Comparison of ENCODE assay signal across 8 mouse cellular contexts in the genomic region with DNA sequence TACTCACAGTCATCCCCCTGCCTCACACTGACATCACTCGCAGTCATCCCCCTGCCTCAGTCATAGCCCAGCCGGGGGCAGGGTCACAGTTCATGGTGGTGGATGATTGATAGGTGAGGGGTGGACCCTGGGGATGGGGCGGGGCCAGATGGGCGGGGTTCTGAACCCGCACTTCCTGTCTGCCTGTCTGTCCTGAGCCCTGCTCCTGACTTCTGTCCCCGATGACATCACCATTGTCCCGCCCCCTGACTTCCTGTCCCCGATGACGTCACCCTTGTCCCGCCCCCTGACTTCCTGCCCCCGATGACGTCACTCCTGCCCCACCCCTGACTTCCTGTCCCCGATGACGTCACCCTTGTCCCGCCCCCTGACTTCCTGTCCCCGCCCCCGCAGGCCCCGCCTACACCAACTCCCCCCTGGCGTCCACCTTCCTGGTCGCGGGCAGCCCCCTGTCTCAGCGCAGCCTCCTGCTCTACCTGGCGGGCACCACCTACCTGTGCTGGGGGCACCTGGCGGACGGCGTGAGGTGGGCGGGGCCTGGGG. TPM values are rescaled to one million over a fixed set of nuclear protein-coding genes. Genes with fewer than 3 reads are reported as not detected.
DNase-seq lines count a peak whose midpoint lies in the region; ATAC-seq and TF ChIP-seq lines count a peak whose summit lies in the region.
"Had no signal": no experiment of that assay in that cellular context is flagged by ENCODE, and none has a peak within 500 bp of the region (broad histone marks: within the 10 kb centered on the region; RNA-seq: fewer than 3 reads in every experiment).

No protein-coding gene starts in this region.

- H3K27me3 ChIP-seq in lung, embryonic 16.5 days (ENCODE audit: control insufficient read depth, insufficient read depth, low read depth, low read length) = no peaks in the 10 kb centered on the region
- no peaks in the 10 kb centered on the region for H3K27me3 ChIP-seq in embryonic facial prominence, embryonic 13.5 days
- H3K27me3 ChIP-seq in hindbrain, embryonic 16.5 days (replicated peaks; ENCODE audit: control insufficient read depth, insufficient read depth, low read length) = no peaks in the 10 kb centered on the region
- no peaks in the 10 kb centered on the region for H3K27me3 ChIP-seq in splenic B cell, adult 2 months (ENCODE audit: control insufficient read depth, insufficient read depth, low read length, poor library complexity, severe bottlenecking)

- no peak overlapping the region for H3K27ac ChIP-seq in lung, embryonic 16.5 days (ENCODE audit: low read length)
- H3K27ac ChIP-seq in embryonic facial prominence, embryonic 13.5 days = no peak overlapping the region
- H3K27ac ChIP-seq in hindbrain, embryonic 16.5 days (ENCODE audit: low read depth, low read length) = no peak overlapping the region

- H3K4me1 ChIP-seq in lung, embryonic 16.5 days (replicated peaks; ENCODE audit: control insufficient read depth, insufficient read depth, low read length) = no peaks in the 10 kb centered on the region
- no peaks in the 10 kb centered on the region for H3K4me1 ChIP-seq in lung, adult 2 months (ENCODE audit: control insufficient read depth, insufficient read depth, low read length)
- H3K4me1 ChIP-seq in embryonic facial prominence, embryonic 13.5 days = no peaks in the 10 kb centered on the region
- no peaks in the 10 kb centered on the region for H3K4me1 ChIP-seq in hindbrain, embryonic 16.5 days (ENCODE audit: control insufficient read depth, insufficient read depth, low read depth, low read length)

- H3K9me3 ChIP-seq in lung, embryonic 16.5 days (ENCODE audit: control insufficient read depth, low read length) = peaks cover 51% of the 10 kb centered on the region
- peaks cover 50% of the 10 kb centered on the region for H3K9me3 ChIP-seq in embryonic facial prominence, embryonic 13.5 days
- peaks cover 48% of the 10 kb centered on the region for H3K9me3 ChIP-seq in hindbrain, embryonic 16.5 days (ENCODE audit: control insufficient read depth, low read length)

- H3K36me3 ChIP-seq in lung, embryonic 16.5 days (ENCODE audit: control insufficient read depth, insufficient read depth, low read length) = peaks cover 19% of the 10 kb centered on the region
- peaks cover 46% of the 10 kb centered on the region for H3K36me3 ChIP-seq in embryonic facial prominence, embryonic 13.5 days
- H3K36me3 ChIP-seq in hindbrain, embryonic 16.5 days (ENCODE audit: control insufficient read depth, insufficient read depth, low read length) = peaks cover 15% of the 10 kb centered on the region
- H3K36me3 ChIP-seq in splenic B cell, adult 2 months (ENCODE audit: control insufficient read depth, insufficient read depth, low read length, poor library complexity, severe bottlenecking) = peaks cover 4% of the 10 kb centered on the region; the same call in 1 of the 2 replicates

- H3K4me2 ChIP-seq in lung, embryonic 16.5 days (ENCODE audit: low read depth, low read length) = no peak overlapping the region
- H3K4me2 ChIP-seq in embryonic facial prominence, embryonic 13.5 days = no peak overlapping the region
- H3K4me2 ChIP-seq in hindbrain, embryonic 16.5 days (ENCODE audit: low read length) = no peak overlapping the region

- TF ChIP-seq POLR2A in lung, adult 2 months (IDR thresholded peaks at IDR 0.05; ENCODE audit: borderline replicate concordance, extremely low read depth, low read depth, low read length) = no peak

- DNase-seq in lung, adult 2 months = no peak
- DNase-seq in adrenal gland, postnatal 36 days = peak; percentile 4 to 8
- DNase-seq in lung, postnatal 4 days = peak; percentile 14 to 32
- DNase-seq in splenic B cell, adult 2 months (ENCODE audit: low read depth, low spot score) = peak; percentile 59

- H3K9ac ChIP-seq in lung, embryonic 16.5 days (ENCODE audit: low read length) = no peak overlapping the region
- no peak overlapping the region for H3K9ac ChIP-seq in embryonic facial prominence, embryonic 13.5 days
- H3K9ac ChIP-seq in hindbrain, embryonic 16.5 days (ENCODE audit: low read depth, low read length) = no peak overlapping the region

- H3K4me3 ChIP-seq in lung, embryonic 16.5 days (ENCODE audit: low read length) = no peak overlapping the region
- H3K4me3 ChIP-seq in lung, adult 2 months (replicated peaks; ENCODE audit: extremely low read depth, low read depth, low read length) = no peak overlapping the region
- H3K4me3 ChIP-seq in embryonic facial prominence, embryonic 13.5 days = peak overlapping the region; percentile 10; the same call in 1 of the 2 replicates
- peak overlapping the region; percentile 3; the same call in 1 of the 2 replicates for H3K4me3 ChIP-seq in hindbrain, embryonic 16.5 days (ENCODE audit: low read length)

- 84% methylated on average over 26 of the region's 27 CpGs for WGBS in lung, embryonic 16.5 days
- 68% methylated on average over 26 of the region's 27 CpGs for WGBS in lung, adult 2 months
- 75% methylated on average over 27 of the region's 27 CpGs for whole genome bisulfite sequencing in embryonic facial prominence, embryonic 13.5 days
- WGBS in hindbrain, embryonic 16.5 days = 85% methylated on average over 27 of the region's 27 CpGs

- peak; percentile 54; the same call in 1 of the 2 replicates for ATAC-seq in lung, embryonic 16.5 days (ENCODE audit: low read depth)
- ATAC-seq in embryonic facial prominence, embryonic 13.5 days (ENCODE audit: insufficient number of reproducible peaks, insufficient read depth, low FRiP score, low TSS enrichment, low read depth) = peak; percentile 75
- ATAC-seq in hindbrain, embryonic 16.5 days = peak; percentile 62

- TF ChIP-seq CTCF in lung, adult 2 months (IDR thresholded peaks at IDR 0.05; ENCODE audit: insufficient read depth, low read length) = no peak

RNA-seq across cellular contexts. Expression of a gene that starts 1.9 kb away (rescaled TPM):
- polyA plus RNA-seq in lung, embryonic 16.5 days (2015; fragmentation: Nextera tagmentation; extraction: Ambion mirVana) = not detected in 2 replicates
- 0.09 TPM in 1 of 2 replicates, not detected in the other for polyA plus RNA-seq in lung, adult 2 months (2012; rRNA removed)
- total RNA-seq in adrenal gland, postnatal 36 days (2021) = not detected
- not detected in 2 replicates for polyA plus RNA-seq in embryonic facial prominence, embryonic 13.5 days (2015; fragmentation: Nextera tagmentation; extraction: Ambion mirVana)
- not detected in 2 replicates for polyA plus RNA-seq in hindbrain, embryonic 16.5 days (2015; fragmentation: Nextera tagmentation; extraction: Ambion mirVana)
- total RNA-seq: liver, adult 2 months had no signal
- polyA plus RNA-seq: liver, adult 2 months had no signal

Comparison
In these comparisons a context has a peak if more than half of its experiments do, and no peak if none do; other contexts are left out.
1. H3K4me3 ChIP-seq: peak in embryonic facial prominence, embryonic 13.5 days (single experiment) and hindbrain, embryonic 16.5 days (single experiment); none in lung, embryonic 16.5 days (single experiment) and lung, adult 2 months (single experiment).
2. Peak in every context shown above with its lines, with median percentiles within 50 percentile points of each other: ATAC-seq.